Mouse (Mus musculus) embryonic facial prominence, embryonic 14.5 days (tissue): ENCODE measurements around the gene Btbd6. TPM values are rescaled to one million over a fixed set of nuclear protein-coding genes. Genes with fewer than 3 reads are reported as not detected.
A peak's percentile ranks its signal among the peaks of the same experiment; 100 is the strongest.

Source experiments
- ATAC-seq: fragments of 200-750 bp; cut with Nextera tagmentation; 2 replicates; pipeline ENCODE4 v1.8.0; 2017; ENCODE audit warnings: low read depth, moderate number of reproducible peaks, moderate TSS enrichment
- DNase-seq: peaks from one replicate; pipeline ENCODE4 v3.0.0-alpha.2; 2015; ENCODE audit warnings: low spot score
- H3K27ac ChIP-seq: fragments of 300-500 bp; sonication (generic); replicated peaks from 2 replicates; pipeline ENCODE4 v1.5.1; 2014; ENCODE audit warnings: low read depth, mild to moderate bottlenecking, low read length, moderate library complexity
- H3K27me3 ChIP-seq: fragments of 300-500 bp; sonication (generic); replicated peaks from 2 replicates; pipeline ENCODE4 v1.6.1; 2014; ENCODE audit warnings: low read length; ENCODE audit not compliant: control insufficient read depth, insufficient read depth
- H3K36me3 ChIP-seq: fragments of 300-500 bp; sonication (generic); 2 replicates; pipeline ENCODE4 v1.6.1; 2014; ENCODE audit warnings: low read length, mixed read lengths; ENCODE audit not compliant: control insufficient read depth, insufficient read depth
- H3K4me1 ChIP-seq: fragments of 300-500 bp; sonication (generic); 2 replicates; pipeline ENCODE4 v1.6.1; 2014; ENCODE audit warnings: antibody characterized with exemption, low read length; ENCODE audit not compliant: control insufficient read depth, insufficient read depth
- H3K4me2 ChIP-seq: fragments of 300-500 bp; sonication (generic); 2 replicates; pipeline ENCODE4 v1.6.1; 2014; ENCODE audit warnings: low read depth, mild to moderate bottlenecking, low read length, moderate library complexity, mixed read lengths
- H3K4me3 ChIP-seq: fragments of 300-500 bp; sonication (generic); 2 replicates; pipeline ENCODE4 v1.5.1; 2014; ENCODE audit warnings: low read depth, mild to moderate bottlenecking, low read length
- H3K9ac ChIP-seq: fragments of 300-500 bp; sonication (generic); 2 replicates; pipeline ENCODE4 v1.6.1; 2014; ENCODE audit warnings: low read depth, mild to moderate bottlenecking, low read length, moderate library complexity, mixed read lengths
- H3K9me3 ChIP-seq: fragments of 300-500 bp; sonication (generic); 2 replicates; pipeline ENCODE4 v1.6.1; 2016; ENCODE audit warnings: low read length; ENCODE audit not compliant: control insufficient read depth
- WGBS: fragments of 180-500 bp; shearing (Covaris S2); extraction: QIAGEN DNeasy Blood & Tissue Kit; methylation state at CpG from one replicate; pipeline ENCODE4 v1.1.7; 2014; 5-methylcytosine and 5-hydroxymethylcytosine counted together
- polyA plus RNA-seq: library from polyadenylated mRNA; unstranded; fragments of >200 nt; fragmentation: Nextera tagmentation; extraction: Ambion mirVana; gene quantifications from 2 replicates; pipeline ENCODE4 v1.2.1, GENCODE M21; 2014

The Btbd6 gene
- polyA plus RNA-seq, 1 experiment from 2014 or later: 22.8 TPM

DNA sequence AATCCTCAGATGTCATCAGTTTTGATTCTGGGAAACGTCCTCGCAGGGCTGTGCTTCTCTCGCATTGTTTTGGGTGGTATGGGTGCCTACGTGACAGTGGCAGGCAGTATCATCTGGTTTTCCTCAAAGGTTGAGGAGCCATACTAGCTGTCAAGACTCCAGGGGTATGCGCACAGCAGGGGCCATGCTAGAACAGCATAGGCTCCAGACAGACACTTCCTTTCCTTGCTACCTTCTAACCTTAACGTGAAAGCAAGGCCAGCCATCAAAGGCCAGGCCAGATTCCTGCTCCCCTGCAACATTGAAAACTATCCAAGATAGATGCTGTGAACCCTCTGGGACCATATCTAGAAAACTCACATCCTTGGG lies 25.5 kb upstream of the Btbd6 start:
- peak overlapping the region; percentile 3; the same call in 1 of the 2 replicates for H3K27ac ChIP-seq
- H3K4me3 ChIP-seq: peak overlapping the region; percentile 65
- H3K9me3 ChIP-seq: no peaks in the 10 kb centered on the region
- ATAC-seq (peak; percentile 5; the same call in 1 of the 2 replicates), DNase-seq (no peak)
- WGBS: 6% methylated on average over 6 of the region's 6 CpGs
- peak overlapping the region; percentile 97 for H3K4me2 ChIP-seq
- H3K27me3 ChIP-seq: no peaks in the 10 kb centered on the region
- H3K9ac ChIP-seq: peak overlapping the region; percentile 80
- H3K36me3 ChIP-seq: no peaks in the 10 kb centered on the region
- H3K4me1 ChIP-seq: peaks cover 7% of the 10 kb centered on the region; the same call in 1 of the 2 replicates

DNA sequence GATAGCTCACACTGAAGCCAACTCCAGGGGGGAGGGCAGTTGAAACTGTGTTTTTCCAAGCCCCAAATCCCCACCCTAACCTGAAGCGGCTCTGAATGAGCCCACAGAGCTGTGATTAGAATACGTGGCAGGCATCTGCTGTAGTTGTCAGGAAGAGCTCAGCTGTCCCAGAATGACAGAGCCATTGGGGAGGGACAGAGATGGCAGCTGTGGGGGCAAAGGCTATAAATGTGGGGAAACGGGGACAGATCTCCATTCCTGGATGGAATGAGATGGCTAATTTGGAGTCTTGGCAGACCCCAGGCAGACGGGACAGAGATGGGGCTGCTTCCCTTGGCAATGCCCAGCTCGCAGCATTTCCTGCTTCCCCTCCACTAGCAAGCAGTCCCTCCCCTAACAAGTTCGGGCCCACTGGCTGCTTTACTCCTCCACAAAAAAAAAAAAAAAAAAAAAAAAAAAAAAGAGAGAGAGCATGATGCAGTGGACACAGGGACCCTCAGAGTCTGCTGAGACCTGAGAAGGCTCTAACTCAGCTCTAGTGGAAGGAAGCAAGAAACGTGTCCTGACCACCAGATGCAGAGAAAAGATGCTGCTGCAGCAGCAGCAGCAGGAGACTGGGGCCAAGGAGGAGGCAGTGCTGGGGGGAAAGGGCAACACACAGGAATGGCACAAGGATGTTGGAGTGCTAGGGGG lies 25.0 kb upstream of the Btbd6 start:
- no peaks in the 10 kb centered on the region for H3K9me3 ChIP-seq
- H3K4me2 ChIP-seq: peak overlapping the region; percentile 97
- no peaks in the 10 kb centered on the region for H3K36me3 ChIP-seq
- WGBS: 18% methylated on average over 7 of the region's 7 CpGs
- no peaks in the 10 kb centered on the region for H3K27me3 ChIP-seq
- H3K9ac ChIP-seq: peak overlapping the region; percentile 80; the same call in 1 of the 2 replicates
- peaks cover 7% of the 10 kb centered on the region; the same call in 1 of the 2 replicates for H3K4me1 ChIP-seq
- ATAC-seq (no peak), DNase-seq (peak; percentile 26)
- no peak overlapping the region for H3K4me3 ChIP-seq
- peak overlapping the region; percentile 3; the same call in 1 of the 2 replicates for H3K27ac ChIP-seq

DNA sequence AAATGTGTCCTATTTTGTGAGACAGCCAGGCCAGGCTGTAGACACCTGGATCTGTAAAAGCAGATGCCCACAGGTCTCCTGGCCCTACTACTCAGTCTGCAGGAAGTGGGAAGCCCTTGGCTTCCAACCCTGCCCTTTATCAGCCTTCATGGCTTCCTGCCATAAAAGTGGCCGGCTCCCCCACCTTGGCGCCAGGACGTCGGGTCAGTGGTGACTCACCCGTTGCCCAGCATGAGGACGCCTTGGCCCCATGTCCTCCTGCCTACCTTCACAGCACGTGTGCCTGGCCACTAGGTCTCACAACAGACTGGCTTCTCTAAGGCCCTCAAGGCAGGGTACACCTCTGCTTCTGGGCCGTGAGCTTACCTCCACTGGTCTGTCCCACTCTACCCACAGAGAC lies 23.8 kb upstream of the Btbd6 start:
- H3K9me3 ChIP-seq: no peaks in the 10 kb centered on the region
- H3K4me2 ChIP-seq: no peak overlapping the region
- H3K9ac ChIP-seq: no peak overlapping the region
- no peak for DNase-seq
- H3K36me3 ChIP-seq: peaks cover 4% of the 10 kb centered on the region; the same call in 1 of the 2 replicates
- H3K4me3 ChIP-seq: no peak overlapping the region
- no peak for ATAC-seq
- WGBS: 78% methylated on average over 8 of the region's 8 CpGs
- H3K27ac ChIP-seq: no peak overlapping the region
- H3K27me3 ChIP-seq: no peaks in the 10 kb centered on the region
- H3K4me1 ChIP-seq: peaks cover 7% of the 10 kb centered on the region; the same call in 1 of the 2 replicates

DNA sequence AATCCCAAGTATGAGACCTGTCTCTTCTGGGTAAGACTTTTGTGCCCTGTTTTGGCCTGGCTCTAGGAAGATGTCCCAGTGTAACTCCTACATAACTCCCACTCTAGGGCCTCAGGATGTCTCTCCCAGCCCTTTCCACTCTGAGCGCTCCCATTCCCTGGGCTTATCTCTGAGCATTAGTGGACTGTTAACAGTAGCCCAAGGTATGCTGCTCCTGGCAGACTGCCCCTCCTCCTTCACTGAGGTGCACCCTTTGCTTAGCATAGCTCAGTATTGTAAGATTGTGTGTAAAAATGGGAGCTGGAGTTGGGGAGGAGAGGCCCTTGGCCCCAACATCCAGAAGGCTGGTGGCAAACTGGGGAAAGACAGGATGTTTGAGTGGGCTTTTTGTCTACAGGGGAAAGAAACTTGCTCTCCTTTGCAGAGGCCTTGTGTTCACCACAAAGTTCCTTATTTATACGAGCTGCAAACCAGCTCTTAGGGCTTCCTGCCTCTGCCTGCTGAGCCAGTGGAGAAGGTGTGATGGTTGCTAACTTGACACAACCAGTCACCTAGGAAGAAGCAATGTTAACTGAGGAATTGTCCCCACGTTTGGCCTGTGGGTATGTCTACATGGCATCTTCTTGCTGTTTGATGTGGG lies 23.2 kb upstream of the Btbd6 start:
- ATAC-seq (no peak), DNase-seq (no peak)
- Histone ChIP-seq H3K36me3 (peaks cover 9% of the 10 kb centered on the region; the same call in 1 of the 2 replicates), H3K4me2 (no peak overlapping the region), H3K27ac (no peak overlapping the region), H3K4me1 (peaks cover 7% of the 10 kb centered on the region; the same call in 1 of the 2 replicates), H3K4me3 (no peak overlapping the region), H3K27me3 (no peaks in the 10 kb centered on the region), H3K9me3 (no peaks in the 10 kb centered on the region), H3K9ac (no peak overlapping the region)
- 77% methylated on average over 3 of the region's 3 CpGs for WGBS

DNA sequence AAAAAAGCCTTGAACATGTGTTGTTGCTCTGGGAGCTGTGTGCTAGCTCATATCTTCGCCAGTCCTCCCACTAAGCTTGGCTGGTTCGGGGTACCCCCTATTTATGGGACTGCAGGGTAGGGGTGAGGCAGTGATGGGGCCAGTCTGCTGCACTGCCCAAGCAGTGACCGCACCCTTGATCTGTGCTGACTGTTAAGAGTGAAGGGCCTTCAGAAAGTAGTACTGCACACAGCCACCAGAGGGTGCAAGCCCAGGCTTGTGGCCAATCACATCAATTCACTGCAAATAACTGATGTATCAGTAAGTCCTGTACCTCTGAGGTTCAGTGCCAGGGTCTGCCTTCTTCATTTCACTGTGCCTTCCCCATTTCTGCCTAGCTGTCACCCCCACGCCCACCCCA lies 20.5 kb upstream of the Btbd6 start:
- H3K9me3 ChIP-seq: no peaks in the 10 kb centered on the region
- H3K9ac ChIP-seq: no peak overlapping the region
- DNase-seq (no peak), ATAC-seq (no peak)
- H3K36me3 ChIP-seq: peaks cover 27% of the 10 kb centered on the region
- no peak overlapping the region for H3K27ac ChIP-seq
- H3K27me3 ChIP-seq: no peaks in the 10 kb centered on the region
- 29% methylated on average over 4 of the region's 4 CpGs for WGBS
- H3K4me3 ChIP-seq: no peak overlapping the region
- 0 out of 2 replicates have a peak, but pooled peaks cover 1% of the 10 kb centered on the region for H3K4me1 ChIP-seq
- no peak overlapping the region for H3K4me2 ChIP-seq

DNA sequence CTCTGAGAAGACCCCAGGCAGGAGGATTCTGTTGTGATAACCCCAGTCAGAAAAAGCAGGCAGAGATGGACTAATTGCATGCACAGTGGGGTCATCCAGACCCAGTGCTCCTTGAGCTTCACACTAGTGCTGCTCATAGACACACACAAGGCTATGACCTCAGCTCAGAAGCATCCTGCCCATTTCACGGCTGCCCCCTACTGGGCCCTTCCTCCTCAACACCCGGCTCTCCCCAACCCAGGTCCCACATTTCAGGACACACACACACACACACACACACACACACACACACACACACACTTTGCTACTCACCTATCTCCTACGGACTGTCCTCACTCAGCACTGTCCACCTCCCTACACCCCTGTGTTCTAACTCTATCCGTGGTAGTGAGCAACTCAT lies 18.0 kb upstream of the Btbd6 start:
- WGBS: 21% methylated on average over 4 of the region's 4 CpGs
- DNase-seq (no peak), ATAC-seq (peak; percentile 63)

DNA sequence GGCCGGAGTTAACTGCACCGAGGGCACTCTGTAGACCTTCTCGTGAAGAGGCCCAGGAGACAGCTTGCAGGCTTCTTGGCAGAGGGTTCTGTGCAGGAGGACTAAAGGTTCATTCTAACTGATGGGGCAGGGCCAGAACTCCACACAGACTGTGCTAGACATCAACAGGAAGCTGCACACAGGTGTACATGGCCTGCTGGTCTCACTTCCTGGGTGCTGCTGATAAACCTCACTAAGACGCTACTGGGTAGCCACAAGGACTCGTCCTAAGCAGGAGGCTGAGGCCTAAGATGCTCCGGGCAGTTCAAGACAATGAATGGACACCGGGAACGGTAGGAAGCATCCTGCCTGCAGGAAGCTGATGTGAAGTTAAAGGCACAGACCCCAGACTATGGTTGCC lies 16.9 kb upstream of the Btbd6 start:
- no peaks in the 10 kb centered on the region for H3K9me3 ChIP-seq
- 81% methylated on average over 8 of the region's 8 CpGs for WGBS
- ATAC-seq: no peak

More for the DNA sequence above, 18.0 kb upstream of the Btbd6 start:
- no peak overlapping the region for H3K27ac ChIP-seq
- H3K4me1 ChIP-seq: no peaks in the 10 kb centered on the region
- H3K4me2 ChIP-seq: no peak overlapping the region
- H3K9me3 ChIP-seq: no peaks in the 10 kb centered on the region
- H3K4me3 ChIP-seq: no peak overlapping the region
- H3K27me3 ChIP-seq: no peaks in the 10 kb centered on the region
- no peak overlapping the region for H3K9ac ChIP-seq
- H3K36me3 ChIP-seq: peaks cover 52% of the 10 kb centered on the region

DNA sequence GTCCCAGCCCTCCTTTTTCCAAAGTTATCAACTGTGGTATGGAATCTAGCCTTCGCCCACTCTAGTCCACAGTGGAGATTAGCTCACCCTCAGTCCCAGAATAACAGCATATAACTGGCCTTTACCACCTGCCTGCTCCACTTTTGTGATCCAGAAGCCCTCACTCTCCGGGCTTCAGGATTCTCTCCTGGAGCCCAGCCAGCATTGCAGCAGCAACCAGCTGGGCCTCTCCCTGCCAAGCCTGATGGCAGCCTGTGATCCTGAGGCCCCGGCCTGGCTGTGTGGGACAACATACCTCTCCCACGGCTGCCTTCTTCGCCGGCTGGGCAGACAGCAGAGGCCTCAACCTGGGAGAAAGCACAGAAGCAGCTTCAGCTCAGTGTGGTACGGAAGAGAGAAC lies 14.9 kb upstream of the Btbd6 start:
- H3K27ac ChIP-seq: no peak overlapping the region
- ATAC-seq: peak; percentile 42

More for the DNA sequence above, 16.9 kb upstream of the Btbd6 start:
- Histone ChIP-seq H3K36me3 (peaks cover 63% of the 10 kb centered on the region), H3K4me1 (no peaks in the 10 kb centered on the region), H3K9ac (no peak overlapping the region), H3K4me2 (no peak overlapping the region), H3K27ac (no peak overlapping the region), H3K4me3 (no peak overlapping the region), H3K27me3 (no peaks in the 10 kb centered on the region)
- no peak for DNase-seq

More for the DNA sequence above, 14.9 kb upstream of the Btbd6 start:
- 81% methylated on average over 7 of the region's 7 CpGs for WGBS
- Histone ChIP-seq H3K9me3 (no peaks in the 10 kb centered on the region), H3K27me3 (no peaks in the 10 kb centered on the region), H3K4me1 (no peaks in the 10 kb centered on the region), H3K9ac (no peak overlapping the region), H3K4me3 (no peak overlapping the region), H3K4me2 (no peak overlapping the region), H3K36me3 (peaks cover 84% of the 10 kb centered on the region)
- DNase-seq: no peak
